Mouse (Mus musculus): Measurements from ENCODE around the gene Lrch4. TPM values are rescaled to one million over a fixed set of nuclear protein-coding genes. Genes with fewer than 3 reads are reported as not detected.
A peak's percentile ranks its signal among the peaks of the same experiment; 100 is the strongest.

The Lrch4 gene
- polyA plus RNA-seq, 1 experiment, result 108 TPM

GRCm38 (mm10) chr5:137649251-137649650, 20.3 kb downstream of the Lrch4 start:
- Histone ChIP-seq H3K27ac (ENCODE audit: control insufficient read depth, insufficient read depth, low read depth, low read length, poor library complexity) (no peak overlapping the region), H3K4me3 (replicated peaks; ENCODE audit: control insufficient read depth, low read depth, low read length) (no peak overlapping the region), H3K4me1 (ENCODE audit: control insufficient read depth, insufficient read depth, low read length) (peaks cover 2% of the 10 kb centered on the region; the same call in 1 of the 2 replicates)
- WGBS, result 57% methylated on average over 4 of the region's 4 CpGs
- TF ChIP-seq CTCF (IDR thresholded peaks at IDR 0.05; ENCODE audit: control insufficient read depth, insufficient read depth, low read length), result no peak

- H3K4me1 ChIP-seq (ENCODE audit: control insufficient read depth, insufficient read depth, low read length), result peaks cover 2% of the 10 kb centered on the region; the same call in 1 of the 2 replicates
- WGBS, result 63% methylated on average over 18 of the region's 18 CpGs
- no peak overlapping the region for H3K27ac ChIP-seq (ENCODE audit: control insufficient read depth, insufficient read depth, low read depth, low read length, poor library complexity)
- H3K4me3 ChIP-seq (replicated peaks; ENCODE audit: control insufficient read depth, low read depth, low read length), result no peak overlapping the region
- TF ChIP-seq CTCF (IDR thresholded peaks at IDR 0.05; ENCODE audit: control insufficient read depth, insufficient read depth, low read length) (no peak), POLR2A (IDR thresholded peaks at IDR 0.05; ENCODE audit: borderline replicate concordance, control insufficient read depth, low read depth, low read length) (no peak)
Observed at GRCm38 (mm10) chr5:137649669-137650571, 21.0 kb downstream of the Lrch4 start.

GRCm38 (mm10) chr5:137652474-137652873, 23.6 kb downstream of the Lrch4 start:
- 47% methylated on average over 3 of the region's 3 CpGs for WGBS

GRCm38 (mm10) chr5:137653366-137653765, 24.4 kb downstream of the Lrch4 start:
- H3K4me1 ChIP-seq (ENCODE audit: control insufficient read depth, insufficient read depth, low read length), result peaks cover 2% of the 10 kb centered on the region; the same call in 1 of the 2 replicates
- WGBS, result 95% methylated on average over 10 of the region's 10 CpGs
- no peak overlapping the region for H3K27ac ChIP-seq (ENCODE audit: control insufficient read depth, insufficient read depth, low read depth, low read length, poor library complexity)
- TF ChIP-seq POLR2A (IDR thresholded peaks at IDR 0.05; ENCODE audit: borderline replicate concordance, control insufficient read depth, low read depth, low read length) (no peak), CTCF (IDR thresholded peaks at IDR 0.05; ENCODE audit: control insufficient read depth, insufficient read depth, low read length) (no peak)
- H3K4me3 ChIP-seq (replicated peaks; ENCODE audit: control insufficient read depth, low read depth, low read length), result no peak overlapping the region

More at GRCm38 (mm10) chr5:137652474-137652873, 23.6 kb downstream of the Lrch4 start:
- TF ChIP-seq CTCF (IDR thresholded peaks at IDR 0.05; ENCODE audit: control insufficient read depth, insufficient read depth, low read length), result peak; percentile 64
- TF ChIP-seq POLR2A (IDR thresholded peaks at IDR 0.05; ENCODE audit: borderline replicate concordance, control insufficient read depth, low read depth, low read length), result no peak
- H3K4me3 ChIP-seq (replicated peaks; ENCODE audit: control insufficient read depth, low read depth, low read length), result no peak overlapping the region
- H3K4me1 ChIP-seq (ENCODE audit: control insufficient read depth, insufficient read depth, low read length), result peaks cover 2% of the 10 kb centered on the region; the same call in 1 of the 2 replicates
- no peak overlapping the region for H3K27ac ChIP-seq (ENCODE audit: control insufficient read depth, insufficient read depth, low read depth, low read length, poor library complexity)

- TF ChIP-seq POLR2A (IDR thresholded peaks at IDR 0.05; ENCODE audit: borderline replicate concordance, control insufficient read depth, low read depth, low read length), result no peak
- TF ChIP-seq CTCF (IDR thresholded peaks at IDR 0.05; ENCODE audit: control insufficient read depth, insufficient read depth, low read length), result 0 out of 2 replicates have a peak, but pooled peaks have one; percentile 13
- Histone ChIP-seq H3K4me3 (replicated peaks; ENCODE audit: control insufficient read depth, low read depth, low read length) (no peak overlapping the region), H3K27ac (ENCODE audit: control insufficient read depth, insufficient read depth, low read depth, low read length, poor library complexity) (no peak overlapping the region), H3K4me1 (ENCODE audit: control insufficient read depth, insufficient read depth, low read length) (no peaks in the 10 kb centered on the region)
- 69% methylated on average over 7 of the region's 7 CpGs for WGBS
Observed at GRCm38 (mm10) chr5:137654746-137655145, 25.8 kb downstream of the Lrch4 start.

GRCm38 (mm10) chr5:137656977-137657376, 28.1 kb downstream of the Lrch4 start:
- WGBS, result 31% methylated on average over 6 of the region's 6 CpGs
- TF ChIP-seq POLR2A (IDR thresholded peaks at IDR 0.05; ENCODE audit: borderline replicate concordance, control insufficient read depth, low read depth, low read length) (no peak), CTCF (IDR thresholded peaks at IDR 0.05; ENCODE audit: control insufficient read depth, insufficient read depth, low read length) (peak; percentile 81)
- H3K4me1 ChIP-seq (ENCODE audit: control insufficient read depth, insufficient read depth, low read length), result no peaks in the 10 kb centered on the region
- no peak overlapping the region for H3K4me3 ChIP-seq (replicated peaks; ENCODE audit: control insufficient read depth, low read depth, low read length)
- H3K27ac ChIP-seq (ENCODE audit: control insufficient read depth, insufficient read depth, low read depth, low read length, poor library complexity), result no peak overlapping the region

GRCm38 (mm10) chr5:137660064-137660688, 31.3 kb downstream of the Lrch4 start:
- Histone ChIP-seq H3K4me3 (replicated peaks; ENCODE audit: control insufficient read depth, low read depth, low read length) (no peak overlapping the region), H3K4me1 (ENCODE audit: control insufficient read depth, insufficient read depth, low read length) (no peaks in the 10 kb centered on the region), H3K27ac (ENCODE audit: control insufficient read depth, insufficient read depth, low read depth, low read length, poor library complexity) (no peak overlapping the region)
- WGBS, result 90% methylated on average over 6 of the region's 6 CpGs
- TF ChIP-seq POLR2A (IDR thresholded peaks at IDR 0.05; ENCODE audit: borderline replicate concordance, control insufficient read depth, low read depth, low read length) (no peak), CTCF (IDR thresholded peaks at IDR 0.05; ENCODE audit: control insufficient read depth, insufficient read depth, low read length) (no peak)

GRCm38 (mm10) chr5:137663057-137663456, 34.1 kb downstream of the Lrch4 start:
- Histone ChIP-seq H3K27ac (ENCODE audit: control insufficient read depth, insufficient read depth, low read depth, low read length, poor library complexity) (no peak overlapping the region), H3K4me1 (ENCODE audit: control insufficient read depth, insufficient read depth, low read length) (no peaks in the 10 kb centered on the region), H3K4me3 (replicated peaks; ENCODE audit: control insufficient read depth, low read depth, low read length) (no peak overlapping the region)
- TF ChIP-seq CTCF (IDR thresholded peaks at IDR 0.05; ENCODE audit: control insufficient read depth, insufficient read depth, low read length) (no peak), POLR2A (IDR thresholded peaks at IDR 0.05; ENCODE audit: borderline replicate concordance, control insufficient read depth, low read depth, low read length) (no peak)
- WGBS, result 95% methylated on average over 9 of the region's 9 CpGs
